Mouse (Mus musculus): ENCODE results near the gene Cptp. TPM values are rescaled to one million over a fixed set of nuclear protein-coding genes. Genes with fewer than 3 reads are reported as not detected.
A peak's percentile ranks its signal among the peaks of the same experiment; 100 is the strongest.

Gene Cptp
- polyA plus RNA-seq, 1 experiment from 2014 or later = 17.1 TPM

DNA sequence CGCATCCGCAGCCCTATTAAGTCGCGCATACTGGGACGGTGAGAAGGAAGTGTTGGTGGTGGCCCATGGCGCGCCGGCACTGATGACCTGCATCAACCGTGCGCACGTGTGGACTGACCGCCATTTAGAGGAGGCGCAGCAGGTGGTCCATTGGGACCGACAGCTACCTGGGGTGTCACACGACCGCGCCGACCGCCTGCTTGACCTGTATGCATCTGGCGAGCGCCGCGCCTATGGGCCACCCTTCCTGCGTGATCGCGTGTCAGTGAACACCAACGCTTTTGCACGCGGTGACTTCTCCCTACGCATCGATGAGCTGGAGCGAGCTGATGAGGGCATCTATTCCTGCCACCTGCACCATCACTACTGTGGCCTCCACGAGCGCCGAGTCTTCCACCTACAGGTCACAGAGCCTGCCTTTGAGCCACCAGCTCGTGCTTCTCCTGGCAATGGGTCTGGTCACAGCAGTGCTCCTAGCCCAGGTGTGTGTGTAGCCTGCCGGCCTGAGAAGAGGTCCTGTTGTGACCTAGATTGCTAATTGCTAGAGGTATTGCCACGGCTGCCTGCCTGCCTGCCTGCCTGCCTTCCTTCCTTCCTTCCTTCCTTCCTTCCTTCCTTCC, 27.5 kb downstream of the Cptp start:
- Histone ChIP-seq H3K4me1 (ENCODE audit: insufficient read depth) (peaks cover 28% of the 10 kb centered on the region), H3K4me2 (peak overlapping the region; percentile 96), H3K9ac (peak overlapping the region; percentile 63; the same call in 1 of the 2 replicates), H3K4me3 (ENCODE audit: low read depth, low read length) (peak overlapping the region; percentile 58; the same call in 1 of the 2 replicates), H3K27ac (ENCODE audit: low read depth) (no peak overlapping the region), H3K9me3 (ENCODE audit: low read depth, low read length) (no peaks in the 10 kb centered on the region), H3K36me3 (ENCODE audit: insufficient read depth) (peaks cover 32% of the 10 kb centered on the region; the same call in 1 of the 2 replicates), H3K27me3 (ENCODE audit: insufficient read depth, low read length) (0 out of 2 replicates have a peak, but pooled peaks cover 3% of the 10 kb centered on the region)
- 40% methylated on average over 38 of the region's 38 CpGs for WGBS
- ATAC-seq (ENCODE audit: insufficient read depth) (no peak), DNase-seq (no peak)
- TF ChIP-seq CTCF (IDR thresholded peaks at IDR 0.05; ENCODE audit: low read depth) = no peak

DNA sequence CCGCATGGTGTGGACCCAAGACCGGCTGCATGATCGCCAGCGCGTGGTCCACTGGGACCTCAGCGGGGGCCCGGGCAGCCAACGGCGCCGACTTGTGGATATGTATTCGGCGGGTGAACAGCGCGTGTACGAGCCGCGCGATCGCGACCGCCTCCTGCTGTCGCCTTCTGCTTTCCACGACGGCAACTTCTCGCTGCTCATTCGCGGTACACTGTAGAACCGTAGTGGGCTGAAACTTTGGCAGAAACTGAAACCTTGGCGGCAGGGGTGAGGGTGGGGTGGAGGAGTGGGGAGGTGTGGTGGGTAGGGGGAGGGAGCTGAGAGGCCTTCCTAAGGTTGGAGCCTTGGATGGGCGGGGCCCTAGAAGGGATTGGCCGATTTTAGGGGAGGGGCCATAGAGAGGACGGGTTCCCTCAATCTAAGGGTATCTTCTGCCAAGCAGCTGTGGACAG, 28.2 kb downstream of the Cptp start:
- Histone ChIP-seq H3K4me2 (peak overlapping the region; percentile 96), H3K27ac (ENCODE audit: low read depth) (peak overlapping the region; percentile 96; the same call in 1 of the 2 replicates), H3K9me3 (ENCODE audit: low read depth, low read length) (no peaks in the 10 kb centered on the region), H3K9ac (peak overlapping the region; percentile 63), H3K4me3 (ENCODE audit: low read depth, low read length) (peak overlapping the region; percentile 58), H3K36me3 (ENCODE audit: insufficient read depth) (peaks cover 32% of the 10 kb centered on the region; the same call in 1 of the 2 replicates), H3K4me1 (ENCODE audit: insufficient read depth) (peaks cover 28% of the 10 kb centered on the region), H3K27me3 (ENCODE audit: insufficient read depth, low read length) (0 out of 2 replicates have a peak, but pooled peaks cover 3% of the 10 kb centered on the region)
- peak; percentile 13 for ATAC-seq (ENCODE audit: insufficient read depth)
- DNase-seq = peak; percentile 80
- under 1% methylated on average over 32 of the region's 32 CpGs for WGBS
- TF ChIP-seq CTCF (IDR thresholded peaks at IDR 0.05; ENCODE audit: low read depth) = peak; percentile 59

DNA sequence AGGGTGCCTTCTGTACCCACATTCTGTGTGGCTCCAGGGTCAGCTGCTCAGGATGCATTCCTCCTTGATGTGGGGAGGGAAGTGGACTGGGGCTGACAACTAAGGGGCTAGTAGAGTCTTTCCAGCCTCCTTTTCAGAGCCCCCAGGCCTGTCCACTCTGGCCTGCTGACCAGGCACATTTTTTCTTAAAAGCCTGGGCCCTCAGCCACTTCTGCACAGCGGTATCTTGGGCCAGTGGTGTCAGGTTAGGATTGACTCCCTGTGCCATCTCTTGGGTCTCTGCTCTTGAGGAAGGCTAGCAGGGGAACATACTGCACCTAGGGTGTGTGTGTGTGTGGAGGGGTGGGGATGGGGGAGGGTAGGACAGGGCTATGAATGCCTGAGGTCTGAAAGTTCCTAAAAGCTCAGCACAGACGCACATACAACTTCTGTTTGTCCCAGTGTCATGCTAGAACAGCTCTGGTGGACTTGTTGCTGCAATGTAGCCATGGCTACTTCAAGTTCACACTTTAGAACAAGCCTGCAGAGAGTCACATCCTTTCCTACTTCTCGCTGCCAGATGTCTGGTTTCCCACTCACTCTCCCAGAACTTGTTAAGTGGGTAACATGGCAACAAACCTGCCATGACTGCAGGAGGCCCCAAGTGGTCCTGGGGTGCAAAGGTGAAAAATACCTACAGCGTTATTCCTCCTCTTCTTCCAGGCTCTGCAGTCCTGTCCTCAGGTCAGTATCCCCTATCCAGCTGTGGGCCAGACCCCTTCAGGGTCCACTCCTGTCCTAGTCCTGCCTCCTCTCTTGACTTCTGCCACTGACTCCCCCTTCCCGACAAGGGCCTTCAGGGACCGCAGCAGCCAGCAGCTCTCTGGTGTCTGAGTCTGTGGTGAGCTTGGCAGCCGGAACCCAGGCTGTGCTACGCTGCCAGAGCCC, 28.9 kb downstream of the Cptp start:
- H3K9me3 ChIP-seq (ENCODE audit: low read depth, low read length) = no peaks in the 10 kb centered on the region
- ATAC-seq (ENCODE audit: insufficient read depth) (peak; percentile 2; the same call in 1 of the 2 replicates), DNase-seq (peak; percentile 33)
- WGBS = 8% methylated on average over 8 of the region's 8 CpGs
- peak overlapping the region; percentile 96 for H3K27ac ChIP-seq (ENCODE audit: low read depth)
- peak overlapping the region; percentile 96 for H3K4me2 ChIP-seq
- peak overlapping the region; percentile 63 for H3K9ac ChIP-seq
- H3K4me1 ChIP-seq (ENCODE audit: insufficient read depth) = peaks cover 28% of the 10 kb centered on the region
- peaks cover 28% of the 10 kb centered on the region; the same call in 1 of the 2 replicates for H3K36me3 ChIP-seq (ENCODE audit: insufficient read depth)
- 0 out of 2 replicates have a peak, but pooled peaks cover 3% of the 10 kb centered on the region for H3K27me3 ChIP-seq (ENCODE audit: insufficient read depth, low read length)
- TF ChIP-seq CTCF (IDR thresholded peaks at IDR 0.05; ENCODE audit: low read depth) = no peak
- peak overlapping the region; percentile 58 for H3K4me3 ChIP-seq (ENCODE audit: low read depth, low read length)

DNA sequence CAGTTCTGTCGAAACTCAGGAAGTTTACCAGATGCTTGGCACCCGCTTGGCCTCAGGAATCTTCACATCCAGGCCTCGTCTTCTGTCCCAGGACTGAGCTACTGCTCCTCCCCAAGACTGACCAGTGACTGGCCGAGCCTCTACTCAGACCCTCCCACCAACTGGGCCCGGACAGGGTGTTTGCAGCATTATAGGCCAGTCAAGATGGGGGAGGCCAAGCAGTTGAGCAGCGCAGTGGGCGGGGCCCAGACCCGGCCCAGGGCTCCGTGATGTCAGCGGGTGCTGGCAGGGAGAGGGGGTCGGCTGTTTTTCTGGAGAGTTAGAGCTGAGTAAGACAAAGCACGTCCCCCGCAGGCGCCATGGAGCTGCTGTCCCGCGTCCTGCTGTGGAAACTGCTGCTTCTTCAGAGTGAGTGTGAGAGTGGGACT, 29.7 kb downstream of the Cptp start, which contains the start of gene Mxra8:
Mxra8 (plus strand) TSS at position 198 of the 428 bp plus-strand sequence.
- Histone ChIP-seq H3K4me3 (ENCODE audit: low read depth, low read length) (peak within 1 kb of the TSS; percentile 58), H3K9me3 (ENCODE audit: low read depth, low read length) (no peaks in the 10 kb centered on the region), H3K4me2 (peak within 1 kb of the TSS; percentile 96), H3K9ac (peak within 1 kb of the TSS; percentile 63), H3K4me1 (ENCODE audit: insufficient read depth) (peaks cover 28% of the 10 kb centered on the region), H3K27ac (ENCODE audit: low read depth) (peak within 1 kb of the TSS; percentile 96), H3K36me3 (ENCODE audit: insufficient read depth) (peaks cover 28% of the 10 kb centered on the region; the same call in 1 of the 2 replicates), H3K27me3 (ENCODE audit: insufficient read depth, low read length) (0 out of 2 replicates have a peak, but pooled peaks cover 3% of the 10 kb centered on the region)
- ATAC-seq (ENCODE audit: insufficient read depth) = peak; percentile 94
- TF ChIP-seq CTCF (IDR thresholded peaks at IDR 0.05; ENCODE audit: low read depth) = no peak
- peak; percentile 95 for DNase-seq
- 3% methylated on average over 16 of the region's 16 CpGs for WGBS

DNA sequence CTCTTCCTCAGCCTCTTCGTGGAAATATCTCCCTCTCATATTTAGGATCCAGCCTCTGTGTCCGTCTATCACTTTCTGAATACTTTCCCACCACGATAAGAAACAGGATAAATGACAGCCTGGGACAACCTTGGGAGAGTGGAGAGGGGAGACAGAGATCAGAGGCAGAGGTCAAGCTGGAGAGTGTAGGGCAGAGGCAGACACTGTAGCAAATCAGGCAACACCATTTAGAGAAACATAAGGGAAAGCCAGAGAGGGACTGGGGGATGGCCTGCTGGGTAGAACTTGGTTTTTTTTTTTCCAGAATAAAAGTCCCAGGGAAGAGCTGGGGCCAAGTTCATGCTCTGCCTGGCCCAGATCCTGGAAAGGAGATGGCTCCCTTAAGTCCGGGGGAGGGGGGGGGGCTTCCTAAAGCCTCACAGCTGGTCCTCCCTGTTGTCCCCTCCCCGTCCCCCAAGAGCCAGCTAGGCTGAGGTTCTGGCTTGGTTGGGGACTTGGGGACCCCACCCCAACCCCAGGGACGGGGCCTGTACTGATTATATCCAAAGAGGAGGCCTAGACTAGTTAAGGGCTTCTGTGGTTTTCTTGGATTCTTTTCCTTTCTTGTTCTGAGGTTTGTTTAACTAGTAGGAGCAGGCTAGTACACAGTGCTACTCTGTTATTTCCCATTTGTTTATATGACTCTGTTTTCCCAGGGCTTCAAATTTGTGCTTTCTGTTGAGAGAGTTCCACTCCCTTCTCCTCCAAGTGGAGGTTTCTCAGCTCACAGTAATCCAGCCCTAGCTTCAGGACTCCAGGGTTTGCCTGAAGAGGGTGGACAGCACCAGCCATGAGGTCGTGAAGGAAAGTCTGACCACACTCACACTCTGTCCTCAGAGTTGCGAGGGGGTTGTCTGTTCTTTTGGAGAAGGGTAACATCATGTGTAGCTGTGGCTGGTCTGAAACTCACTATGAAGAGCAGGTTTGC, 30.8 kb downstream of the Cptp start:
- H3K9me3 ChIP-seq (ENCODE audit: low read depth, low read length) = no peaks in the 10 kb centered on the region
- ATAC-seq (ENCODE audit: insufficient read depth) = peak; percentile 28
- peak overlapping the region; percentile 96 for H3K27ac ChIP-seq (ENCODE audit: low read depth)
- peak overlapping the region; percentile 13; the same call in 1 of the 2 replicates for H3K4me3 ChIP-seq (ENCODE audit: low read depth, low read length)
- H3K4me2 ChIP-seq = peak overlapping the region; percentile 96
- 0 out of 2 replicates have a peak, but pooled peaks cover 3% of the 10 kb centered on the region for H3K27me3 ChIP-seq (ENCODE audit: insufficient read depth, low read length)
- H3K9ac ChIP-seq = no peak overlapping the region
- peaks cover 19% of the 10 kb centered on the region; the same call in 1 of the 2 replicates for H3K36me3 ChIP-seq (ENCODE audit: insufficient read depth)
- DNase-seq = peak; percentile 86
- peaks cover 33% of the 10 kb centered on the region for H3K4me1 ChIP-seq (ENCODE audit: insufficient read depth)
- 29% methylated on average over 8 of the region's 8 CpGs for WGBS
- no peak for TF ChIP-seq CTCF (IDR thresholded peaks at IDR 0.05; ENCODE audit: low read depth)
